Mouse (Mus musculus): ENCODE measurements around the gene Zfp113. TPM values are rescaled to one million over a fixed set of nuclear protein-coding genes. Genes with fewer than 3 reads are reported as not detected.
A peak's percentile ranks its signal among the peaks of the same experiment; 100 is the strongest.
"Not testable (repeated sequence)": the region's sequence is repeated elsewhere in the genome, so short reads cannot be mapped to it uniquely, and the experiment has no call there.

The Zfp113 gene
- total RNA-seq, 2 experiments from 2014 or later, result 0.77 to 2.6 TPM

- ATAC-seq (replicated peaks; ENCODE audit: low FRiP score, poor library complexity, severe bottlenecking), result no peak
Observed at GRCm38 (mm10) chr5:138138585-138138984, 17.0 kb downstream of the Zfp113 start.

- peak; percentile 87 for ATAC-seq (replicated peaks; ENCODE audit: low FRiP score, poor library complexity, severe bottlenecking)
Observed at GRCm38 (mm10) chr5:138137935-138138549, 17.5 kb downstream of the Zfp113 start.

GRCm38 (mm10) chr5:138137257-138137656 lies 18.3 kb downstream of the Zfp113 start:
- no peak for ATAC-seq (replicated peaks; ENCODE audit: low FRiP score, poor library complexity, severe bottlenecking)

GRCm38 (mm10) chr5:138132425-138133064 lies 23.0 kb downstream of the Zfp113 start:
- no peak for ATAC-seq (replicated peaks; ENCODE audit: low FRiP score, poor library complexity, severe bottlenecking)

GRCm38 (mm10) chr5:138118041-138118440 lies 37.5 kb downstream of the Zfp113 start:
- ATAC-seq (replicated peaks; ENCODE audit: low FRiP score, poor library complexity, severe bottlenecking), result no peak

- ATAC-seq (replicated peaks; ENCODE audit: low FRiP score, poor library complexity, severe bottlenecking), result peak; percentile 26
Observed at GRCm38 (mm10) chr5:138117199-138118015, 38.1 kb downstream of the Zfp113 start.

- ATAC-seq (replicated peaks; ENCODE audit: low FRiP score, poor library complexity, severe bottlenecking), result peak; percentile 99
Observed at GRCm38 (mm10) chr5:138116255-138117198, 39.0 kb downstream of the Zfp113 start, which contains the start of gene Zscan21. TSS of gene Zscan21 (plus strand) at chr5:138116903.

DNA sequence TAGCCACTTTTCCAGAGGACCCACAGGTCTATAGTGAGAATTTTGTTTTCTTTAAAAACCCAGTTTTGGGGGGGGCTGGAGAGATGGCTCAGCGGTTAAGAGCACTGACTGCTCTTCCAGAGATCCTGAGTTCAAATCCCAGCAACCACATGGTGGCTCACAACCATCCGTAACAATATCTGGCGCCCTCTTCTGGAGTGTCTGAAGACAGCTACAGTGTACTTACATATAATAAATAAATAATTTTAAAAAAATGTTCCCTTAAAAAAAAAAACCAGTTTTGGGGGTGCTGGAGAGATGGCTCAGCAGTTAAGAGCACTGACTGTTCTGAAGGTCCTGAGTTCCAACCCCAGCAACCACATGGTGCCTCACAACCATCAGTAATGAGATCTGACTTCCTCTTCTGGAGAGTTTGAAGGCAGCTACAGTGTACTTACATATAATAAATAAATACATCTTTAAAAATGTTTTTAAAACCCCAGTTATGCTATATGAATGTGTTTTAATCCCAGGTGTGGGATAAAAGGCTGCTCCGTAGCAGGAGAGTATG lies 45.6 kb downstream of the Zfp113 start:
- not testable (repeated sequence) for ATAC-seq (replicated peaks; ENCODE audit: low FRiP score, poor library complexity, severe bottlenecking)

GRCm38 (mm10) chr5:138107130-138107529 lies 48.4 kb downstream of the Zfp113 start:
- no peak for ATAC-seq (replicated peaks; ENCODE audit: low FRiP score, poor library complexity, severe bottlenecking)

DNA sequence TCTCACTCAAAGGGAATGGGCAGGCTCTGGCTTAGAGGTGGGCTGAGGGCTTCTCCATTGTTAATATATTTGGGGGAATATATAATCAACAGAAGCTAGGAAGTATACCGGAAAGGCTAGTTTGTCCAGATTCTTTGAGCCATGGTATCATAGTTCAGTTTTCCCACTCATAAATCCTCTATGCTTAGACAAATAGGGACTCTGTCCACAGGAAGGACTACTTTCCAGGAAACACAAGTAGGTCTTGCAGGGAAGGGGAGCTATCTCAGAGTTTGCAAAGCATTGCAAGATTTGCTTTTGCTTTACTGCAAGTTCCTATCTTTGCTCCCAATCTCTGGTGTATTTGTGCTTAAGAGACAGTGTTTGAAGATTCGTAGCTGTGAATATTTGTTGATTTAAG lies 50.6 kb downstream of the Zfp113 start:
- no peak for ATAC-seq (replicated peaks; ENCODE audit: low FRiP score, poor library complexity, severe bottlenecking)

GRCm38 (mm10) chr5:138094474-138094873 lies 61.1 kb downstream of the Zfp113 start:
- ATAC-seq (replicated peaks; ENCODE audit: low FRiP score, poor library complexity, severe bottlenecking), result no peak

GRCm38 (mm10) chr5:138092771-138093170 lies 62.8 kb downstream of the Zfp113 start:
- ATAC-seq (replicated peaks; ENCODE audit: low FRiP score, poor library complexity, severe bottlenecking), result no peak

GRCm38 (mm10) chr5:138090737-138091136 lies 64.8 kb downstream of the Zfp113 start:
- ATAC-seq (replicated peaks; ENCODE audit: low FRiP score, poor library complexity, severe bottlenecking), result no peak

GRCm38 (mm10) chr5:138090271-138090670 lies 65.3 kb downstream of the Zfp113 start:
- no peak for ATAC-seq (replicated peaks; ENCODE audit: low FRiP score, poor library complexity, severe bottlenecking)

Other genes starting within 250 kb of the Zfp113 start
- not detected in 2 replicates for gene Cyp3a13, start 234.1 kb downstream of the Zfp113 start, total RNA-seq (2015; ENCODE audit: low replicate concordance)
- gene Cyp3a13, start 234.1 kb downstream of the Zfp113 start, total RNA-seq (2017; ENCODE audit: low replicate concordance), result 0.09 TPM in 1 of 2 replicates, not detected in the other
- gene Gjc3, start 192.6 kb downstream of the Zfp113 start, total RNA-seq (2015; ENCODE audit: low replicate concordance), result not detected in 2 replicates
- not detected in 2 replicates for gene Gjc3, start 192.6 kb downstream of the Zfp113 start, total RNA-seq (2017; ENCODE audit: low replicate concordance)
- gene Azgp1, start 174.2 kb downstream of the Zfp113 start, total RNA-seq (2015; ENCODE audit: low replicate concordance), result not detected in 2 replicates
- gene Azgp1, start 174.2 kb downstream of the Zfp113 start, total RNA-seq (2017; ENCODE audit: low replicate concordance), result not detected in 2 replicates
- not detected in 2 replicates for gene Smok3a, start 134.5 kb downstream of the Zfp113 start, total RNA-seq (2015; ENCODE audit: low replicate concordance)
- gene Smok3a, start 134.5 kb downstream of the Zfp113 start, total RNA-seq (2017; ENCODE audit: low replicate concordance), result 0.09 TPM in 1 of 2 replicates, not detected in the other
- gene Smok3b, start 134.3 kb downstream of the Zfp113 start, total RNA-seq (2015; ENCODE audit: low replicate concordance), result not detected in 2 replicates
- not detected in 2 replicates for gene Smok3b, start 134.3 kb downstream of the Zfp113 start, total RNA-seq (2017; ENCODE audit: low replicate concordance)
- gene Smok3c, start 102.5 kb downstream of the Zfp113 start, total RNA-seq (2015; ENCODE audit: low replicate concordance), result not detected in 2 replicates
- not detected in 2 replicates for gene Smok3c, start 102.5 kb downstream of the Zfp113 start, total RNA-seq (2017; ENCODE audit: low replicate concordance)
- gene Zkscan1, start 70.7 kb downstream of the Zfp113 start, total RNA-seq (2015; ENCODE audit: low replicate concordance), result 10.0 and 15.7 TPM in 2 replicates
- 11.1 and 16.9 TPM in 2 replicates for gene Zkscan1, start 70.7 kb downstream of the Zfp113 start, total RNA-seq (2017; ENCODE audit: low replicate concordance)
- gene Zscan21, start 38.8 kb downstream of the Zfp113 start, total RNA-seq (2015; ENCODE audit: low replicate concordance), result 3.8 and 9.2 TPM in 2 replicates
- gene Zscan21, start 38.8 kb downstream of the Zfp113 start, total RNA-seq (2017; ENCODE audit: low replicate concordance), result 6.8 and 13.2 TPM in 2 replicates
- gene Cops6, start 5.3 kb upstream of the Zfp113 start, total RNA-seq (2015; ENCODE audit: low replicate concordance), result 23.0 and 62.8 TPM in 2 replicates
- gene Cops6, start 5.3 kb upstream of the Zfp113 start, total RNA-seq (2017; ENCODE audit: low replicate concordance), result 17.0 and 19.7 TPM in 2 replicates
- 4.8 and 5.6 TPM in 2 replicates for gene Ap4m1, start 16.3 kb upstream of the Zfp113 start, total RNA-seq (2015; ENCODE audit: low replicate concordance)
- gene Ap4m1, start 16.3 kb upstream of the Zfp113 start, total RNA-seq (2017; ENCODE audit: low replicate concordance), result 7.9 and 12.5 TPM in 2 replicates
- 78.0 and 100 TPM in 2 replicates for gene Mcm7, start 16.7 kb upstream of the Zfp113 start, total RNA-seq (2015; ENCODE audit: low replicate concordance)
- 155 and 180 TPM in 2 replicates for gene Mcm7, start 16.7 kb upstream of the Zfp113 start, total RNA-seq (2017; ENCODE audit: low replicate concordance)
- 10.6 and 16.9 TPM in 2 replicates for gene Taf6, start 31.7 kb upstream of the Zfp113 start, total RNA-seq (2015; ENCODE audit: low replicate concordance)
- 10.9 and 11.5 TPM in 2 replicates for gene Taf6, start 31.7 kb upstream of the Zfp113 start, total RNA-seq (2017; ENCODE audit: low replicate concordance)
- 7.3 and 12.1 TPM in 2 replicates for gene Cnpy4, start 31.7 kb upstream of the Zfp113 start, total RNA-seq (2015; ENCODE audit: low replicate concordance)
- gene Cnpy4, start 31.7 kb upstream of the Zfp113 start, total RNA-seq (2017; ENCODE audit: low replicate concordance), result 6.3 and 13.1 TPM in 2 replicates
- 1.0 TPM in 1 of 2 replicates, not detected in the other for gene Mblac1, start 38.6 kb upstream of the Zfp113 start, total RNA-seq (2015; ENCODE audit: low replicate concordance)
- gene Mblac1, start 38.6 kb upstream of the Zfp113 start, total RNA-seq (2017; ENCODE audit: low replicate concordance), result 2.2 and 2.5 TPM in 2 replicates
- not detected in 2 replicates for gene Nxpe5, start 70.2 kb upstream of the Zfp113 start, total RNA-seq (2015; ENCODE audit: low replicate concordance)
- not detected in 2 replicates for gene Nxpe5, start 70.2 kb upstream of the Zfp113 start, total RNA-seq (2017; ENCODE audit: low replicate concordance)
- 34.5 and 63.6 TPM in 2 replicates for gene Lamtor4, start 99.7 kb upstream of the Zfp113 start, total RNA-seq (2015; ENCODE audit: low replicate concordance)
- gene Lamtor4, start 99.7 kb upstream of the Zfp113 start, total RNA-seq (2017; ENCODE audit: low replicate concordance), result 11.3 and 13.1 TPM in 2 replicates
- 9.0 and 16.9 TPM in 2 replicates for gene BC037034, start 108.3 kb upstream of the Zfp113 start, total RNA-seq (2015; ENCODE audit: low replicate concordance)
- gene BC037034, start 108.3 kb upstream of the Zfp113 start, total RNA-seq (2017; ENCODE audit: low replicate concordance), result 10.5 and 20.8 TPM in 2 replicates
- not detected in 2 replicates for gene Gal3st4, start 117.1 kb upstream of the Zfp113 start, total RNA-seq (2015; ENCODE audit: low replicate concordance)
- not detected in 2 replicates for gene Gal3st4, start 117.1 kb upstream of the Zfp113 start, total RNA-seq (2017; ENCODE audit: low replicate concordance)
- gene Gm43720, start 124.2 kb upstream of the Zfp113 start, total RNA-seq (2015; ENCODE audit: low replicate concordance), result 0.21 TPM in 1 of 2 replicates, not detected in the other
- gene Gm43720, start 124.2 kb upstream of the Zfp113 start, total RNA-seq (2017; ENCODE audit: low replicate concordance), result not detected in 2 replicates
- 2.9 TPM in 1 of 2 replicates, not detected in the other for gene Gpc2, start 124.3 kb upstream of the Zfp113 start, total RNA-seq (2015; ENCODE audit: low replicate concordance)
- gene Gpc2, start 124.3 kb upstream of the Zfp113 start, total RNA-seq (2017; ENCODE audit: low replicate concordance), result 1.7 TPM in 1 of 2 replicates, not detected in the other
- 9.0 and 25.7 TPM in 2 replicates for gene Stag3, start 124.5 kb upstream of the Zfp113 start, total RNA-seq (2015; ENCODE audit: low replicate concordance)
- 5.6 and 10.9 TPM in 2 replicates for gene Stag3, start 124.5 kb upstream of the Zfp113 start, total RNA-seq (2017; ENCODE audit: low replicate concordance)
- not detected in 2 replicates for gene Pvrig, start 186.2 kb upstream of the Zfp113 start, total RNA-seq (2015; ENCODE audit: low replicate concordance)
- 0.17 TPM in 1 of 2 replicates, not detected in the other for gene Pvrig, start 186.2 kb upstream of the Zfp113 start, total RNA-seq (2017; ENCODE audit: low replicate concordance)

All from erythroblast, adult 5-6 weeks (primary cell).